Mouse (Mus musculus) limb, embryonic 11.5 days (tissue): Measurements from ENCODE around the gene Man1a2. TPM values are rescaled to one million over a fixed set of nuclear protein-coding genes. Genes with fewer than 3 reads are reported as not detected.

Experiments
- ATAC-seq: fragments of 200-750 bp; cut with Nextera tagmentation; 2 replicates; pipeline ENCODE4 v1.8.0; 2017; ENCODE audit warnings: low read depth; ENCODE audit not compliant: insufficient number of reproducible peaks, low FRiP score, low TSS enrichment
- DNase-seq: peaks from one replicate; pipeline ENCODE4 v3.0.0-alpha.2; 2015; ENCODE audit warnings: low spot score
- H3K27ac ChIP-seq: fragments of 300-500 bp; sonication (generic); replicated peaks from 2 replicates; pipeline ENCODE4 v1.5.1; 2014; ENCODE audit warnings: low read depth, mild to moderate bottlenecking, low read length
- H3K27me3 ChIP-seq: fragments of 300-500 bp; sonication (generic); 2 replicates; pipeline ENCODE4 v1.6.1; 2014; ENCODE audit warnings: mild to moderate bottlenecking, low read length, mixed read lengths; ENCODE audit not compliant: control insufficient read depth, insufficient read depth
- H3K36me3 ChIP-seq: fragments of 300-500 bp; sonication (generic); 2 replicates; pipeline ENCODE4 v1.6.1; 2014; ENCODE audit warnings: mild to moderate bottlenecking, low read length, moderate library complexity, mixed read lengths; ENCODE audit not compliant: control insufficient read depth, insufficient read depth
- H3K4me1 ChIP-seq: fragments of 300-500 bp; sonication (generic); 2 replicates; pipeline ENCODE4 v1.6.1; 2014; ENCODE audit warnings: low read length, mixed read lengths; ENCODE audit not compliant: control insufficient read depth, insufficient read depth
- H3K4me2 ChIP-seq: fragments of 300-500 bp; sonication (generic); 2 replicates; pipeline ENCODE4 v1.6.1; 2014; ENCODE audit warnings: low read depth, mild to moderate bottlenecking, moderate library complexity; ENCODE audit not compliant: severe bottlenecking
- H3K4me3 ChIP-seq: fragments of 300-500 bp; sonication (generic); 2 replicates; pipeline ENCODE4 v1.5.1; 2014; ENCODE audit warnings: low read depth, low read length
- H3K9ac ChIP-seq: fragments of 300-500 bp; sonication (generic); 2 replicates; pipeline ENCODE4 v1.6.1; 2014; ENCODE audit warnings: mild to moderate bottlenecking, low read length
- H3K9me3 ChIP-seq: fragments of 300-500 bp; sonication (generic); 2 replicates; pipeline ENCODE4 v1.6.1; 2016; ENCODE audit warnings: low read length; ENCODE audit not compliant: control insufficient read depth
- WGBS: fragments of 180-500 bp; shearing (Covaris S2); extraction: QIAGEN DNeasy Blood & Tissue Kit; methylation state at CpG from one replicate; pipeline ENCODE4 v1.1.7; 2014; 5-methylcytosine and 5-hydroxymethylcytosine counted together
- polyA plus RNA-seq: library from polyadenylated mRNA; unstranded; fragments of >200 nt; fragmentation: Nextera tagmentation; extraction: Ambion mirVana; gene quantifications from 2 replicates; pipeline ENCODE4 v1.2.1, GENCODE M21; 2014

Man1a2 gene
- polyA plus RNA-seq, result 84.3 and 87.4 TPM in 2 replicates

DNA sequence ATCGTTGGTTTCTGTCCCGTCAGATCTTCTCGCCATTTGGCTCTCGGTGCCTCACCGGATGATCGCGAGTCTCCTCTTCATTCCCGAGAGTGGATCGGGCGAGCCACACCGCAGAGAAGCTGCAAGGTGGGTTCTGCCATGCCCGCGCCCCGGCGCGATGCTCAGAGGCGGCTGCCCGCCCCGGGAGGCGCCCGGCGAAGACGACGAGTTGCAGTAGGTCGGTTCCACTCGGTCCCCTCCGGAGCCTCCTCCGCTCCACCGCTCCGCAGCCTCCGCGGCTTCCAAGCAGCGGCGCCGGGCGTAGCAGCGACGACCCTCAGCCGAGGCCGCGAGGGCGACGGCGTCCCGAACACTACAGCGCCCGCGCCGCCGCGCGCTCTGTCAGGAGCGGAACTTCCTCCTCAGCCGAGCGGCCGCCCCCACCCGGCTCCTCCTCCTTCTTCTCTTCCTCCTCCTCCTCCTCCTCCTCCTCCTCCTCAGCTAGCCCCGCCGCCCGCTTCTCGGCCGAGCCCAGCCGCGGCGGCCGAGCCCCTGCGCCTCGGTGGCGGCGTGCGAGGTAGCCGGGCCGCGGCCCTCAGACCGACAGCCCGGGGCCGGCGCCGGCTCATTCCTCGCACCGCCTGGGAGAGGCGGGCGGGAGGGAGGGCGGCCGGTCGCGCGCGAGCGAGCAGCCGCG lies at the start of gene Man1a2:
Gene Man1a2, minus strand, starts transcription at position 417 of the 676 bp plus-strand sequence.
- no peaks in the 10 kb centered on the region for H3K27me3 ChIP-seq
- peaks cover 14% of the 10 kb centered on the region for H3K4me1 ChIP-seq
- no peaks in the 10 kb centered on the region for H3K36me3 ChIP-seq
- peak within 1 kb of the TSS; percentile 90 for H3K4me2 ChIP-seq
- H3K27ac ChIP-seq, result peak within 1 kb of the TSS; percentile 94
- H3K4me3 ChIP-seq, result peak within 1 kb of the TSS; percentile 88
- ATAC-seq, result peak; percentile 81
- peak; percentile 87 for DNase-seq
- H3K9ac ChIP-seq, result peak within 1 kb of the TSS; percentile 93
- H3K9me3 ChIP-seq, result no peaks in the 10 kb centered on the region
- WGBS, result 0% methylated on average over 63 of the region's 92 CpGs

DNA sequence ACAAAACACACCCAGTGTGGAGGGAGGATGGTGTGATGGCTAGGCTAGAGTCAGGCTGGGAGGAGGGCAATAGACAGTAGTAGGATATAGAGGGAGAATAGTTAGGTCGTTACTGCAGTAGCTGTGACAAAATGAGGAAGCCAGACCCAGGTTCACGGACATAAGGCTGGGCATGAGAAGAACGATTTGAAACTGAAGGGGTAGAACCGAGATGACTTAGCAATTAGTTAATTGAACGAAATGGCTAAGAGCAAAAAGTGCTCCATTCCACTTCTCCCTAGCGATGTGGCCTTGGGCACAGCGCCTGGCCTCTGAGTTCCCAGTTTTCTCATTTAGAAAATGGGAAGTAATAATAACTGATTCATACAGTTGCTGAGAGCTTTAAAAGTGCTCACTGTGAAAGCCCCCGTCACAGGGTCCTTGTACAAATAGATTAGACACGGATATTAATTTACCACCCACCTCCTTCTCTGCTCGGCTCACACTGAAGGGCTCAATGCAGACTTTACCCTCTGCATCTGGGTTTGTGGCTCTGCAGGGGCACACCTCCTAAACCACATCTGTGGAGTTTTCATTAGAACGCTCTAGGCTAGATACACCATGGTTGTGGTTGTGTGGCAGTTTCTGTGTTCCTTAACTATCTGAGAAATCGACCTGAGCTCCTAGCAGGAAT lies 49.3 kb upstream of the Man1a2 start:
- 72% methylated on average over 12 of the region's 12 CpGs for WGBS
- Histone ChIP-seq H3K27ac (no peak overlapping the region), H3K27me3 (no peaks in the 10 kb centered on the region), H3K9ac (no peak overlapping the region), H3K4me2 (no peak overlapping the region), H3K4me3 (no peak overlapping the region), H3K4me1 (no peaks in the 10 kb centered on the region), H3K9me3 (no peaks in the 10 kb centered on the region), H3K36me3 (no peaks in the 10 kb centered on the region)
- no peak for DNase-seq
- no peak for ATAC-seq

DNA sequence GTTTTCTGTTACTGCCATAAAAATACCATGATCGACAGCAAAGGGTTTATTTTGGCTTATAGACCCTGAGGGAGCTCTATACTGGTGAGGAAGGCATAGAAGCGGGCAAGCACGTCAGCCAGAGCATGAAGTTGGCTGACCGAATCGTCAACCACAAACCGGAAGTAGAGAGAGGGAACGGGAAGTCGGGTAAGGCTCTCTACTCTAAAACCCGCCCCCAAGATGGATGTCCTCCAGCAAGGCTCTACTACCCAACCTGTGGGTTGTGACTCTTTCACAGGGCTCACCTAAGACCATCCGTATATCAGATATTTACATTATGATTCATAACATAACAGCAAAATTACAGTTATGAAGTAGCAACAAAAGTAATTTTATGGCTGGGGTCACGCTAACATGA lies 46.6 kb upstream of the Man1a2 start:
- no peak overlapping the region for H3K4me3 ChIP-seq
- H3K9me3 ChIP-seq, result no peaks in the 10 kb centered on the region
- 95% methylated on average over 11 of the region's 11 CpGs for WGBS
- no peak for DNase-seq
- no peak overlapping the region for H3K27ac ChIP-seq
- H3K4me1 ChIP-seq, result no peaks in the 10 kb centered on the region
- H3K27me3 ChIP-seq, result no peaks in the 10 kb centered on the region
- no peak overlapping the region for H3K4me2 ChIP-seq
- no peaks in the 10 kb centered on the region for H3K36me3 ChIP-seq
- no peak for ATAC-seq
- no peak overlapping the region for H3K9ac ChIP-seq

DNA sequence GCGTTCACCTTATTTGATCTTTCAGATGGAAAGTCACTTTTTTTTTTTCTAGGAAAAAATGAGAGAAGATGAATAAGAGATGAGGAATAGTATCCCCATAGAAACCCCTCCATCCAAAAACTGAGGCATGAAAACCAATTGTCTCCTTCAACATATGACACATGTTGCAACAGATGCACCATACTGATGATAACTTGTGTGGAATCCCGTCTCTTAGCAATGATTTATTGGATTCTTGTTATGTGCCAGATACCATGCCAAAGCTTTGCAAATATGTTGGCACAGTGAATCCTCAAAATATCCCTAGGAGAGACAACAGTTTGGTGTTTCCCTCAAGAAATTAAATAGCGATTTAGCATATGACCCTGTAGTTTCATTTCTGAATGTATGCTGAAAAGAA lies 46.0 kb upstream of the Man1a2 start:
- Histone ChIP-seq H3K36me3 (no peaks in the 10 kb centered on the region), H3K4me3 (no peak overlapping the region), H3K4me1 (no peaks in the 10 kb centered on the region), H3K27ac (no peak overlapping the region), H3K4me2 (no peak overlapping the region), H3K27me3 (no peaks in the 10 kb centered on the region), H3K9me3 (no peaks in the 10 kb centered on the region), H3K9ac (no peak overlapping the region)
- no peak for ATAC-seq
- WGBS, result 91% methylated on average over 3 of the region's 3 CpGs
- DNase-seq, result no peak

DNA sequence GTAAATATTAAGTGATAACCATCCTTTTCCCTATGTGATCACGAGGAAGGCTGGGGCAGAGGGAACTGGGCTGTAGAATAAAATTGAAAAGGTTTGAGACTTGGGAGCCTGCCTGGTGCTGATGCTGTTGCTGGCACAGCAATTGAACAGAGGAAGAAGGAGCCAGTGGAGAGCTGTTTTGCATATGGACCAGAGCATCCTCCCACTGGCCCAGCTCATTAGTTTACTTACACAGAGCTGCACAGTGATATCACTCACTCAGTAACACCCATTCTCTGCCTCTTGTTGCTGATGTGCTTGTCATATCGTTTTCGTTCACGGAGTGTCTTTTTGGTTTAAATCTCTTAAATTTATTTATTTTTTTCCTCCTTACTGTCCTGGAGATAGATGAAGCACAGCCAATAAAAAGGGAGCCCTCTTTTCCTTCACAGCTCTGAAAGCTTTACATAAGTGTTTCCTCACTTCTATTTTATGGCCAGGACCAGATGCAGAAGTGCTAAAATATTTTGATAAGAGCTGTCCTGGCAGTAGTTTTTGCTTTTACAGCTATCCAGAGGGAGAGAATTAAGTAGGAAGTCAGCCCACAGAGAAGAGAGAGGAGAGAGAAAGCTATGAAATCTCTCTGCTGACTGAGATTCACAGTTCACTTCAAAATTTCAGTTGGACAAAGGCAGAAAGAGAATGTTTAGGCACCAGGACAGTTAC lies 42.9 kb upstream of the Man1a2 start:
- no peak overlapping the region for H3K4me3 ChIP-seq
- H3K36me3 ChIP-seq, result no peaks in the 10 kb centered on the region
- ATAC-seq, result no peak
- H3K9me3 ChIP-seq, result no peaks in the 10 kb centered on the region
- WGBS, result 89% methylated on average over 4 of the region's 4 CpGs
- H3K9ac ChIP-seq, result no peak overlapping the region
- no peak overlapping the region for H3K27ac ChIP-seq
- H3K4me1 ChIP-seq, result no peaks in the 10 kb centered on the region
- no peak overlapping the region for H3K4me2 ChIP-seq
- DNase-seq, result no peak
- no peaks in the 10 kb centered on the region for H3K27me3 ChIP-seq

DNA sequence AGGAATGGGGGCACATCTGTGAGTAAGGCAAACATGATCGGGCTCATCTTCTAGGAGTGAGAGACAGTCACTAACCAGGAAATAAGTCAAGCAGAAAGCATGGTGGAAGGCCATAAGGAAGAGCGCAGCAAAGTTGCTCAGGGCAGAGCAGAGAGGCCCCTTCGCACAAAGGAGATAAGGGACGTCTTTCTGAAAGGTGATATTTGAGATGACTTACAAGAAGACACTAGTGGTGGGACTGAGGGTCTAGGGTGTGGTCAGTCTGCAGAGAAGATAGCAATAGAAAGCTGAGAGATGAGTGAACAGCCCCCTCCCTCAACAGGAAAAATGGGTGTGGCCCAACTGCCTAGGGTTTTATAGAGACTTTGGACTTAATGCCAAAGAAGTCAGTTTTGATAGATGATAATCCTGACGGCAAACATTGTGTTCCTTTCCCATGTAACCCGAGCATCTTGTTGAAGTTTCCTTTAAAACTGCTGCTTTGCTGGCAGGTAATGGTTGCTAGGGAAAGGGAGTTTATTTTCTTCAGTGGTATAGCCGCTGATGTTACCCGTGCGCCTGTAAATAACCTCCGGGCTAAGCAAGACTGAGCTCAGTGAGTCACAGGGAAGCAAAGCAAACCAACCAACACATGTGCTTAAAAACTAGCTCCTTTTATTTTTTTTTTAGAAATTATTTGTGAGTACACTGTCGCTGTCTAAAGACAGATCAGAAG lies 40.8 kb upstream of the Man1a2 start:
- Histone ChIP-seq H3K4me1 (no peaks in the 10 kb centered on the region), H3K9ac (no peak overlapping the region), H3K4me3 (no peak overlapping the region), H3K27me3 (no peaks in the 10 kb centered on the region), H3K27ac (no peak overlapping the region), H3K4me2 (no peak overlapping the region), H3K9me3 (peaks cover 5% of the 10 kb centered on the region; the same call in 1 of the 2 replicates), H3K36me3 (no peaks in the 10 kb centered on the region)
- WGBS, result 86% methylated on average over 11 of the region's 11 CpGs
- ATAC-seq (no peak), DNase-seq (no peak)

DNA sequence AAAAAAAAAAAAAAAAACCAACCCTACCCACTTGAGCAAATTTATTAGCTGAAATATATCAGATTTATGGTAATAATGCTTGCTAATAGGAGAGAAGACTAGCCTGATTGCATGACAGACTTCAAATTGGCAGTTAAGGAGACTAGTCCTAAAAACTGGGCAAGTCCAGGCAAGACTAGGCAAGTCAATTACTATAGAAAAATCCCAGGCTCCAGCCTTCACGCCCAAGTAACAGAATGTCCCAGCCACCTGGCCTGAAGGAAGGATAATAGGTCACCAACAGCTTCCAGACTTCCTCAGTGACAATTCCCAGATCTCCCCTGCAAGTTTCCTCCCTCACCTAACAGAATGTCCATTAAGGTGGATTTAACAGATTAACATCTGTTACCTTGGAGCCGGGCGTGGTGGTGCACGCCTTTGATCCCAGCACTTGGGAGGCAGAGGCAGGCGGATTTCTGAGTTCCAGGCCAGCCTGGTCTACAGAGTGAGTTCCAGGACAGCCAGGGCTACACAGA lies 35.5 kb upstream of the Man1a2 start:
- 93% methylated on average over 5 of the region's 5 CpGs for WGBS

DNA sequence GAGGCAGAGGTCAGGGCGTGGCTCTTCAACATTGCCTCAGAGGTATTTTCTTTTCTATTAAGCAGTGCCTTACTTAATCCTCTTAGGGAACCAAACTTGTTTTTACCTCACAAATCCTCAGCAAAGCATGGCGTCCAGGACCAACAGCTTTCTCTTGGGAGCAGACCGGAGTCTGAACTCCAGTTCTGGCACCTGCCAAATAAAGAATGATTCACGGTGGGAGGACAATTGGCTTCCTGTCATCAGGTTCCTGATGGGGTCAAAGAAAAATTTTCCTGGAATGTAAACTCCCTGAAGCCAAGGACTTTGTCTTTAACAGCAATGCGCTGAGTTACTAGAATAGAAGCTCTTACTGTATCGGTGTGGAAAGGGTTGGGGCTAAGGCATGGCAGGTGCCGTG lies 30.9 kb upstream of the Man1a2 start:
- Histone ChIP-seq H3K4me1 (peaks cover 17% of the 10 kb centered on the region), H3K27ac (no peak overlapping the region), H3K4me2 (no peak overlapping the region), H3K9ac (no peak overlapping the region), H3K27me3 (no peaks in the 10 kb centered on the region), H3K9me3 (no peaks in the 10 kb centered on the region), H3K36me3 (no peaks in the 10 kb centered on the region), H3K4me3 (no peak overlapping the region)
- ATAC-seq (no peak), DNase-seq (no peak)
- WGBS, result 78% methylated on average over 7 of the region's 7 CpGs

More for the DNA sequence above, 35.5 kb upstream of the Man1a2 start:
- H3K9me3 ChIP-seq, result peaks cover 5% of the 10 kb centered on the region; the same call in 1 of the 2 replicates
- no peak for DNase-seq
- no peaks in the 10 kb centered on the region for H3K36me3 ChIP-seq
- H3K27ac ChIP-seq, result no peak overlapping the region
- no peak for ATAC-seq
- H3K4me2 ChIP-seq, result no peak overlapping the region
- H3K4me3 ChIP-seq, result no peak overlapping the region
- H3K4me1 ChIP-seq, result no peaks in the 10 kb centered on the region
- no peak overlapping the region for H3K9ac ChIP-seq
- no peaks in the 10 kb centered on the region for H3K27me3 ChIP-seq
